Mouse (Mus musculus): ENCODE results near the gene Alkbh2. TPM values are rescaled to one million over a fixed set of nuclear protein-coding genes. Genes with fewer than 3 reads are reported as not detected.

Alkbh2 gene
- total and polyA plus RNA-seq, 3 experiments: 6.0 to 10.1 (median 9.3) TPM

DNA sequence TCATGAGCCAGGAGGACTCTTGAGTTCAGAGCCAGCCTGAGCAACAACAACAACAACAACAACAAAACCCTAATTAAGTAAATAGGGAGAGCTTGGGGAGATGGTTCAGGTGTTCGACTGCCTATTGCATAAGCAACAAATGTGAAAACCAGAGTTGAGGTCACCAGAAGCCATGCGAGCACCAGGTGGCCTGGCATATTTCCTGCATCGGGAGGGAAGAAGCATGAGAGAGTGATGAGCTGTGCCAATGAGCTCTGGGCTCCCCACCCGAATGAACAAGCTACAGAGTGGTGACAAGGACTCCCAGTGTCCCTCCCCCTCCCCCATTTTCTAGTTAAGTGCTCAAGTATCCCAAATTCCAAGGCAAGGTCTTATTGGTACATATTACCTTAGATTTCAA is 26.1 kb downstream of the Alkbh2 start:
- no peak for DNase-seq

DNA sequence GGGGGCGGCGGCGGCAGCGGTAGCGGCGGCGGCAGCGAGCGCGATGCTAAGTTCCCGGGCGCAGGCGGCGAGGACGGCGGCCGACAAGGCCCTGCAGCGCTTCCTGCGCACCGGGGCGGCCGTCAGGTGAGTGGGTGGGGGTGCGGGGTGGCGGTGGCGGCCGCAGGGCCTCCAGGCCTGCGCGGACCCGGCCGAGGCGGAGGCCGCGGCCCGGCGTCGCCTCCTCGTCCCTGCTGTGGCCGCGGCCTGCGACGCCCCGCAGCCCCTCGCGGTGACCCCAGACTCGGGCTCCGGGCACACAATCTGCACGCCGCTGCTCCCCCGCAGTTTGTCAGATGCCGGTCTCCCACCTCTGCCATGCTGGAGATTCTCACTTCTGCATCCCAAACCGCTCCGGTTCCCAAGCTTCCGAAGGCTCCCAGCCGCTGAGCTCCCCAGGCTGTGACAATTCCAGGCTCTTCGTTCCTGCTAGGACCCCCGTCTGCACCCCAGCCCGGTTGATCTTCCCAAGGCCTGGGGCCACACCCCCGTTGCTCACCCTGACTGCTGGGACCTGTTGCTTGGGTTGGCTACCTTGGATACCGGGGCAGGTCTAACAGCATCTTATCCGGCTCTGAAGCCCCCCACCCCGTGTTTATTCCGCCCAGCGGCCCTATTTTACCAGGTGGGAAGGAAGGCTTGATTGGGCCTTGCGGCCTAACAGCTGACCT is 27.5 kb downstream of the Alkbh2 start:
- no peak for DNase-seq

DNA sequence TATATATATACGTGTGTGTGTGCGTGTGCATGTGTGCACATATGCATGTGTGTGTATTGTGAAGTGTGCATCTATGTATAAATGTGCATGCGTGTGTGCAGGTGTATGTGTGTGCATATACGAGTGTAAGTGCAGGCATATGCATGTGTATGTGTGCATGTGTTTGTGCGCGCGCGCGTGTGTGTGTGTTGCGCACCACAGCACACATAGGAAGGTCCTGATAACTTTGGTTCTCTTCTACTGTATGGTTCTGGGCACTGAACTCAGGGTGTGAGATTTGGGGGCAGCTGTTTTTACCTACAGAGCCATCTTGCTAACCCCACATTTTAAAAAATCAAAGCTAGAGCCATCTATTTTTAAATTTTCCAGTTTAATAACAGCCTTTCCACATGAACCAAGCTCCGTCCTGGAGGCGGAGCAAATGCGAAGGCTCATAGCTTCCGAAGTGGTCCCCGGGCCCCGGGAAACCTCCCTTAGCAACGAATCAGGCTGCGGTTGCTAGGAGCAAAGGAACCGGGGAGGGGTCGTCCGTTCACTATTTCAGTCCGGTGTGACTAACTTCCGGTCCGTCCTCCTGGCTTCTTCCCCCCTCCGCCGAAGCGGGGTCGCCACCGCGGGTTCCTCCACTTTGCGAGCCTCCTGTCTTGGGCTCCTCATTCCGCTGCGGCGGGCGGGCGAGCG is 28.2 kb downstream of the Alkbh2 start:
- peak; percentile 94 for DNase-seq

DNA sequence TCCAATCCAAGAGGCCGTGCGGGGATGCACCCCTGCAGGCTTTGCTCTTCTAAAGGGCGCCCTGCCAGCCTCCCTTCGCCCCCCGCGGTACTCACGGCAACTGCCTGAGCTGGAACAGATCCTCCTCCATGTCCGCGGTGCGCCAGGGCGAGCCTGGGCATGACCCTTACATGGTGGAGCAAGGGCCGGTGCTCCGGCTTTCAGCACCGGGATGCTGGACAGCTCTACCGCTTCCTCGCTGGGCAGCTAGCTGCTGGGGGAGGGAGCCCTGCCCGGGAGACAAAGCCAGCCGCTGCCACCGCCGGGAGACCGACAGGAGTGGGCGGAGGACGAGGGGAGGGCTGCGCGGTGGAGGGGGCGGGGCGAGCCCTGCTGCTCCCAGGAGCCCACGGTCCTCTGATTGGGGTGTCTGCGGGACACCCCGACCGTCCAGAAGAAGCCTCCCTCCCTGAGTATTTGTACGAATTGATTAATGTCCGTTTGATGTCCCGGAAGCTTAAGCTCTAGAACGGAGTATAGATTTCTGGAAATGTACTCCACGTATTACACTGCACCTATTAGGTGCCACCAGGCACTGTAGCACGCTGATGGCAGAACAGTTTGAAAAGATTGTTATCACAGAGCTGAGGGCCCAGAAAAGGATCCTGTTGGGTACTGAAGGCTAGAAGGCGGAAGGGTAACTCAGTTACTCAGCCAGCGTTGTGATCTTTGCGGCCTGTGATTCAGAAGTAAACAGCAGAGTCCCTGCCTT is 36.8 kb downstream of the Alkbh2 start, which contains the start of gene Svop:
Svop (minus strand) TSS at position 514 of the 751 bp plus-strand sequence.
- peak; percentile 82 for DNase-seq

DNA sequence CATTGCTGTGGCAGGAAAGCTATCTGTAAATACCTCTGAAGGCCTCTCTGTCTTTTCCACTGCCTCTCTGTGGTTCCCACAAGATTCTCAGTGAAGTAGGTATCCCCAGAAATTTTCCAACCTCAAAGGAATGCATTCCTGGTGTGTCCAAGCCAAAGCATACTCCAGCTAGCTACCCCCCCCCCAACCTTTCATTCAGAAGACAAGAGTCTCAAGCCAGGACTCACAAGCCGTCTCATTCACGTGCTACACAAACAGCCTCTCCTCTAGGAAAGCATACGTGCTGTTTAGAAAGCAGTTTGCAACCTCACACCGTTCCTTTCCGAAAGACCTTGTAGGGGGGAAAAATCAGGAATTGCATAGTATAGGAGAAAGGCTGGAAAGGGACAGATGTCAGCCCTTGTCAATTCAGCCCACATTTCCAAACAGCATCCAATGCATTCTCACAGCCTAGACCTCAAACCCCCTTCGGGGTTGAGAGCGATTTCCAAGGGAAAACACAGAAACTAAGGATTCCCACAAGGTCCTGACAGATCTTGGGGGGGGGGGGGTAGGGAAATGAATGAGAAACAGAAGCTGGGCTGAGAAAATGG is 37.5 kb downstream of the Alkbh2 start:
- DNase-seq: no peak

DNA sequence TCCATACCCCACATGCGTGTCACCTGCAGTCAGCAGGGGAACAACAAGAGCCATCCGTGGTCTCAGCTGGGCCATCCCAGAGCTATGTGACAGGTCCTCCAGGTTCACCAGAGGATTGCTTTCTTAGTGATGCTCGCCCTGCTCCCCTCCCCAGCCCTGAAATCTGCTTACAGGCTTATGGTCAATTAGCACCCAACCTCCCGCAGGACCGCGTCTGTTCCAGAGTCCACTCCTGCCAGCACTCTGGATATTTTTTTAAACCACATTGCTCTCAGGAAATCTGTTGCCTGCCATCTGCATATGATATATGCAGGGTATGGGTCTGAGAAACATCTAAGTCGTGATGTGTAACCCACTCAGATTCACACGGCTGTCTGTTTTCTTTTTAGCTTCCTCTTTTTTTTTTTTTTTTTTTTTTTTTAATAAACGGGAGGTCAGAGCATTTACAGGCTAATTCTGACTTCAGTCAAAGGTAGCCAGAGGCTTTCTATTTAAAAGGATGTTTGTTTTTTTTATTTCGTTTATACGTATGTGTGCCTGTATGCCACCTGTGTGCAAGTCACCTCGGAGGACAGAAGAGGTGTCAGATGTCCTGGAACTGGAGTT is 40.0 kb downstream of the Alkbh2 start:
- DNase-seq: no peak

DNA sequence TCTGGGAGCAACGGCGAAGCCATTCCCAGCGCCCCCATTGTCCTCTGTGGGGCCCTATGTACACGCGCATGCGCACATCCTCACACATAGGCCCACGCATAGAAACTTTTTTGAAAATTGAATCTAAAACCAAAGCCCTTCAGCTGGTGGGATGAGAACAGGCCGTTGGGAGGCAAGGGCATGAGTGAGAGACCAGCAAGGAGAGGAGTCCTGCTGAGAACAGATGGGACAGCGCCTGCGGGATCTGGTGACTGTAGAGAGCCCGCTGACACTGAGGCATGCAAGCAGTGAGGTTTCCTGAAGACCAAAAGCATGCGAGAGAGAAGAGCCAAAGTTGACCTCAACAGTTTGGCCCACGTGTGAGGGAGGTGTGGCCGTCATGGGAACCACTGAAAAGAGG is 42.5 kb downstream of the Alkbh2 start:
- DNase-seq: no peak

DNA sequence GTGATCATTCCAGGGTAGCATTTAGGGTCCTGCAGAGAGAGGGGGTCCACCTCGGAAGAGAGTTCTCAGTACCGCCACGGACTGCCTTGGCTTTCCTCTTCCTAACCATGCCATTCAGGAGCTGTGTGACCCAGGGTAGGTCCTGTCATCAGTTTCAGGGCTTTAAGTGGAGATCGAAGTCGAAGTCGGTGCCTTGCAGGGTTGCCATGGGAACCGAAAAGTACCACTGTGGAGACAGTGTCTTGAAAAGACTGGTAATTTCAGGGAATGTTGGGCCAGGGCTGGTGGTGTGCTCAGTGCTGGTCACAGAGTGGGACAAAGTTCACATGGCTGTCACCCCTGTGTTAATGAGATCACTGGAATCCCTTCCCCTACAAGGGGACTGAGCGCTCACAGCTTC is 51.0 kb downstream of the Alkbh2 start:
- no peak for DNase-seq

Other genes starting within 250 kb of the Alkbh2 start
- 10 to 100 TPM; 43.3 to 75.5 TPM for gene Coro1c, start 219.5 kb downstream of the Alkbh2 start, total RNA-seq (2021)
- 29.1 and 31.3 TPM in 2 replicates for gene Coro1c, start 219.5 kb downstream of the Alkbh2 start, polyA plus RNA-seq (2012; rRNA removed)
- 10 to 100 TPM; 15.5 to 24.6 TPM for gene Ssh1, start 134.3 kb downstream of the Alkbh2 start, total RNA-seq (2021)
- 9.1 and 9.9 TPM in 2 replicates for gene Ssh1, start 134.3 kb downstream of the Alkbh2 start, polyA plus RNA-seq (2012; rRNA removed)
- not detected for gene Dao, start 124.5 kb downstream of the Alkbh2 start, total RNA-seq (2021)
- not detected in 2 replicates for gene Dao, start 124.5 kb downstream of the Alkbh2 start, polyA plus RNA-seq (2012; rRNA removed)
- 10 to 100 TPM; 25.4 to 40.0 TPM for gene Usp30, start 62.8 kb downstream of the Alkbh2 start, total RNA-seq (2021)
- 26.6 and 31.3 TPM in 2 replicates for gene Usp30, start 62.8 kb downstream of the Alkbh2 start, polyA plus RNA-seq (2012; rRNA removed)
- 1 to 10 TPM; 1.6 to 4.0 TPM for gene Svop, start 36.6 kb downstream of the Alkbh2 start, total RNA-seq (2021)
- 1.5 and 1.9 TPM in 2 replicates for gene Svop, start 36.6 kb downstream of the Alkbh2 start, polyA plus RNA-seq (2012; rRNA removed)
- gene Ung, start 2.2 kb upstream of the Alkbh2 start, total RNA-seq (2021): 1 to 10 TPM; 4.7 to 5.7 TPM
- 4.3 and 4.9 TPM in 2 replicates for gene Ung, start 2.2 kb upstream of the Alkbh2 start, polyA plus RNA-seq (2012; rRNA removed)
- gene Acacb, start 18.3 kb upstream of the Alkbh2 start, total RNA-seq (2021): 100 to 1,000 TPM; 119 to 132 TPM
- 81.3 and 102 TPM in 2 replicates for gene Acacb, start 18.3 kb upstream of the Alkbh2 start, polyA plus RNA-seq (2012; rRNA removed)
- not detected for gene Foxn4, start 145.6 kb upstream of the Alkbh2 start, total RNA-seq (2021)
- gene Foxn4, start 145.6 kb upstream of the Alkbh2 start, polyA plus RNA-seq (2012; rRNA removed): not detected in 2 replicates
- gene Myo1h, start 160.9 kb upstream of the Alkbh2 start, total RNA-seq (2021): under 1 TPM; 0.49 to 0.97 TPM
- gene Myo1h, start 160.9 kb upstream of the Alkbh2 start, polyA plus RNA-seq (2012; rRNA removed): 0.22 TPM in 1 of 2 replicates, not detected in the other